26 mouse cellular contexts compared by ENCODE assay signal in the genomic region with DNA sequence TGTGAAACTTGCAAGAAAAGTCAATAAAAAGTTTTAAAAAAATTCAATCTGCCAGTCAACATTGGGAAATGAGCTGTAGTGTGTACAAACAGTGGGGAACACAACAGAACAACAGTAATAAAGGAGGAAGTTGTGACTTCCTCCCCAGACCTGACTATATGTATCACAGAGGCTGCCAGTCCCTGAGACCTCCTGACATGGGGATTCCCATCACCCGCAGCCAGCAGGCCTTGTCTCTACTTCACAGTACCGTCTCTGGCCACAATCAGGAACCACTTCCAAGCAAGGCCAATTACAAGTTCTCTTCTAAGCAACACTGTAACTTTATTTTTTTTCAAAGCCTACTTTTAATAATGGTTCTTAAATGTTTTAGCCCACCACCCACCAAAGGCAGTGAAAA.
DNase-seq lines count a peak whose midpoint lies in the region; ATAC-seq and TF ChIP-seq lines count a peak whose summit lies in the region.
"Had no signal": no experiment of that assay in that cellular context is flagged by ENCODE, and none has a peak within 500 bp of the region (broad histone marks: within the 10 kb centered on the region; RNA-seq: fewer than 3 reads in every experiment).

No protein-coding gene starts in this region.

- no peak overlapping the region for H3K4me3 ChIP-seq in hindbrain, postnatal 0 days (ENCODE audit: low read length)
- no peak overlapping the region for H3K4me3 ChIP-seq in midbrain, embryonic 13.5 days (replicated peaks)
- H3K4me3 ChIP-seq: forebrain, embryonic 13.5 days; heart, embryonic 15.5 days; hindbrain, embryonic 15.5 days; left cerebral cortex, adult 2 months had no signal

- TF ChIP-seq CTCF in hindbrain, postnatal 0 days (IDR thresholded peaks at IDR 0.05; ENCODE audit: low read depth): no peak

- H3K4me1 ChIP-seq in hindbrain, postnatal 0 days (ENCODE audit: insufficient read depth, low read length): no peaks in the 10 kb centered on the region
- H3K4me1 ChIP-seq in midbrain, embryonic 13.5 days (replicated peaks): no peaks in the 10 kb centered on the region
- H3K4me1 ChIP-seq: forebrain, embryonic 13.5 days; heart, embryonic 15.5 days; hindbrain, embryonic 15.5 days had no signal

- no peak overlapping the region for H3K9ac ChIP-seq in hindbrain, postnatal 0 days (replicated peaks; ENCODE audit: low read length)
- H3K9ac ChIP-seq in midbrain, embryonic 13.5 days (replicated peaks): no peak overlapping the region
- H3K9ac ChIP-seq: forebrain, embryonic 13.5 days; heart, embryonic 15.5 days; hindbrain, embryonic 15.5 days; liver, postnatal 0 days had no signal

- DNase-seq in heart, adult 11 months: peak; percentile 67
- no peak for DNase-seq in heart, postnatal 4 days
- no peak for DNase-seq in layer of hippocampus, adult 9-11 months
- DNase-seq in hindbrain, postnatal 0 days (ENCODE audit: low spot score): no peak
- DNase-seq: adrenal gland, postnatal 25 days; cerebellum, adult 8-10 months; cerebellum, postnatal 36 days; gastrocnemius, postnatal 36 days; heart, postnatal 36 days; kidney, adult 2 months; left cerebral cortex, postnatal 4 days; liver; liver, postnatal 0 days; lung, postnatal 10 days; retina, postnatal 1 day; right cerebral cortex, postnatal 4 days had no signal

- no peaks in the 10 kb centered on the region for H3K36me3 ChIP-seq in hindbrain, postnatal 0 days (ENCODE audit: insufficient read depth, low read length)
- H3K36me3 ChIP-seq in midbrain, embryonic 13.5 days: no peaks in the 10 kb centered on the region
- H3K36me3 ChIP-seq: heart, embryonic 15.5 days; hindbrain, embryonic 15.5 days had no signal

- H3K27ac ChIP-seq in hindbrain, postnatal 0 days: no peak overlapping the region
- no peak overlapping the region for H3K27ac ChIP-seq in midbrain, embryonic 13.5 days
- H3K27ac ChIP-seq: forebrain, embryonic 13.5 days; heart, embryonic 15.5 days; hindbrain, embryonic 15.5 days; kidney, postnatal 0 days; left cerebral cortex, adult 2 months; stomach, postnatal 0 days had no signal

- H3K4me2 ChIP-seq in hindbrain, postnatal 0 days (ENCODE audit: low read depth, low read length): no peak overlapping the region
- H3K4me2 ChIP-seq in midbrain, embryonic 13.5 days (replicated peaks): no peak overlapping the region
- H3K4me2 ChIP-seq: forebrain, embryonic 13.5 days; heart, embryonic 15.5 days; hindbrain, embryonic 15.5 days had no signal

- no peaks in the 10 kb centered on the region for H3K27me3 ChIP-seq in hindbrain, postnatal 0 days (ENCODE audit: insufficient read depth, low read length)
- no peaks in the 10 kb centered on the region for H3K27me3 ChIP-seq in midbrain, embryonic 13.5 days
- H3K27me3 ChIP-seq: forebrain, embryonic 13.5 days; heart, embryonic 15.5 days; hindbrain, embryonic 15.5 days had no signal

- WGBS in hindbrain, postnatal 0 days: 87% methylated on average over 2 of the region's 2 CpGs
- 87% methylated on average over 2 of the region's 2 CpGs for WGBS in midbrain, embryonic 13.5 days

- peak; percentile 71 for ATAC-seq in CD4-positive, CD25-positive, alpha-beta regulatory T cell, adult 4 months
- ATAC-seq in activated CD4-positive, CD25-positive, alpha-beta regulatory T cell, adult 4 months: peak; percentile 61
- ATAC-seq in megakaryocyte progenitor cell, adult 5-6 weeks (replicated peaks; ENCODE audit: poor library complexity): peak; percentile 59
- no peak for ATAC-seq in hindbrain, postnatal 0 days
- ATAC-seq in midbrain, embryonic 13.5 days: no peak
- ATAC-seq: forebrain, embryonic 13.5 days had no signal

- H3K9me3 ChIP-seq in hindbrain, postnatal 0 days (ENCODE audit: low read length): no peaks in the 10 kb centered on the region
- no peaks in the 10 kb centered on the region for H3K9me3 ChIP-seq in midbrain, embryonic 13.5 days
- H3K9me3 ChIP-seq: forebrain, embryonic 13.5 days; heart, embryonic 15.5 days; hindbrain, embryonic 15.5 days had no signal

Comparison
In these comparisons a context has a peak if more than half of its experiments do, and no peak if none do; other contexts are left out.
1. ATAC-seq: peak in CD4-positive, CD25-positive, alpha-beta regulatory T cell, adult 4 months (single experiment), activated CD4-positive, CD25-positive, alpha-beta regulatory T cell, adult 4 months (single experiment) and megakaryocyte progenitor cell, adult 5-6 weeks (single experiment); none in hindbrain, postnatal 0 days (single experiment) and midbrain, embryonic 13.5 days (single experiment).